Mouse (Mus musculus) lung, embryonic 14.5 days (tissue): ENCODE results near the gene Edn3. TPM values are rescaled to one million over a fixed set of nuclear protein-coding genes. Genes with fewer than 3 reads are reported as not detected.
A peak's percentile ranks its signal among the peaks of the same experiment; 100 is the strongest.

ENCODE experiments used
- ATAC-seq: fragments of 200-750 bp; cut with Nextera tagmentation; 2 replicates; pipeline ENCODE4 v1.8.0; 2017; ENCODE audit warnings: mild to moderate bottlenecking, moderate TSS enrichment, moderate library complexity; ENCODE audit not compliant: insufficient read depth
- DNase-seq: peaks from one replicate; pipeline ENCODE4 v3.0.0-alpha.2; 2015
- H3K27ac ChIP-seq: fragments of 300-500 bp; sonication (generic); 2 replicates; pipeline ENCODE4 v1.5.1; 2014; ENCODE audit warnings: low read depth, mild to moderate bottlenecking, moderate library complexity
- H3K27me3 ChIP-seq: fragments of 300-500 bp; sonication (generic); 2 replicates; pipeline ENCODE4 v1.6.1; 2014; ENCODE audit warnings: low read length, control low read depth; ENCODE audit not compliant: insufficient read depth
- H3K36me3 ChIP-seq: fragments of 300-500 bp; sonication (generic); 2 replicates; pipeline ENCODE4 v1.6.1; 2014; ENCODE audit warnings: control low read depth; ENCODE audit not compliant: insufficient read depth
- H3K4me1 ChIP-seq: fragments of 300-500 bp; sonication (generic); 2 replicates; pipeline ENCODE4 v1.6.1; 2014; ENCODE audit warnings: antibody characterized with exemption, control low read depth; ENCODE audit not compliant: insufficient read depth
- H3K4me2 ChIP-seq: fragments of 300-500 bp; sonication (generic); 2 replicates; pipeline ENCODE4 v1.6.1; 2014; ENCODE audit warnings: mild to moderate bottlenecking
- H3K4me3 ChIP-seq: fragments of 300-500 bp; sonication (generic); 2 replicates; pipeline ENCODE4 v1.5.1; 2014; ENCODE audit warnings: low read depth, low read length
- H3K9ac ChIP-seq: fragments of 300-500 bp; sonication (generic); 2 replicates; pipeline ENCODE4 v1.6.1; 2014
- H3K9me3 ChIP-seq: fragments of 300-500 bp; sonication (generic); 2 replicates; pipeline ENCODE4 v1.6.1; 2016; ENCODE audit warnings: low read depth, low read length, control low read depth
- CTCF ChIP-seq: IDR thresholded peaks from 2 replicates; pipeline ENCODE4 v1.5.1; 2016; ENCODE audit warnings: antibody characterized with exemption, low read depth
- WGBS: fragments of 180-500 bp; shearing (Covaris S2); extraction: QIAGEN DNeasy Blood & Tissue Kit; methylation state at CpG from one replicate; pipeline ENCODE4 v1.1.7; 2014; 5-methylcytosine and 5-hydroxymethylcytosine counted together
- polyA plus RNA-seq: library from polyadenylated mRNA; unstranded; fragments of >200 nt; fragmentation: Nextera tagmentation; extraction: Ambion mirVana; gene quantifications from 2 replicates; pipeline ENCODE4 v1.2.1, GENCODE M21; 2014

Edn3 gene
- polyA plus RNA-seq: 24.2 and 26.0 TPM in 2 replicates

- DNase-seq: peak; percentile 69
- peak; percentile 73 for ATAC-seq
- no peaks in the 10 kb centered on the region for H3K4me1 ChIP-seq
- 2% methylated on average over 47 of the region's 48 CpGs for WGBS
- H3K36me3 ChIP-seq: no peaks in the 10 kb centered on the region
- no peaks in the 10 kb centered on the region for H3K9me3 ChIP-seq
- peak within 1 kb of the TSS; percentile 56 for H3K4me3 ChIP-seq
- no peaks in the 10 kb centered on the region for H3K27me3 ChIP-seq
- peak within 1 kb of the TSS; percentile 70 for H3K27ac ChIP-seq
- peak within 1 kb of the TSS; percentile 72 for H3K9ac ChIP-seq
- peak within 1 kb of the TSS; percentile 95 for H3K4me2 ChIP-seq
- TF ChIP-seq CTCF: no peak
Measured at GRCm38 (mm10) chr2:174760479-174761121, at the start of gene Edn3. Gene Edn3, plus strand, starts transcription at chr2:174760619.

DNA sequence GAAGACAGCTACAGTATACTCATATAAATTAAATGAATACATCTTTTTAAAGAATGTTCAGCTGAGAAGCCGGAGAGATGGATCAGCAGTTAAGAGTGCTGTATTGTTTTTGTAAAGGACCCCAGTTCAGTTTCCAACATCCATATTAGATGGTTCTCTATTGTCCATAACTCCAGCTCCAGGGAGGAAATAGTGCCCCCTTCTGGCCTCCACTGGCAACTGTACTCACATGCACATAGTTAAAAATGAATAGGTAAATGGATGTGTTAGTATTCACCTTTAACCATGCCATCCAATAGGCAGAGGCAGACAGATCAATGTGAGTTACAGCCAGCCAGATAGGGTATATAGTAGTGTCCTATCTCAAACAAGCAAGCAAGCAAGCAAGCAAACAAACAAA lies 48.4 kb upstream of the Edn3 start:
- WGBS: 91% methylated on average over 1 of the region's 1 CpGs
- TF ChIP-seq CTCF: no peak
- Histone ChIP-seq H3K4me1 (no peaks in the 10 kb centered on the region), H3K9me3 (no peaks in the 10 kb centered on the region), H3K36me3 (no peaks in the 10 kb centered on the region), H3K9ac (no peak overlapping the region), H3K4me2 (no peak overlapping the region), H3K27me3 (no peaks in the 10 kb centered on the region), H3K4me3 (no peak overlapping the region), H3K27ac (no peak overlapping the region)
- ATAC-seq: no peak
- no peak for DNase-seq

- no peaks in the 10 kb centered on the region for H3K9me3 ChIP-seq
- TF ChIP-seq CTCF: no peak
- ATAC-seq: no peak
Measured at GRCm38 (mm10) chr2:174715938-174716337, 44.5 kb upstream of the Edn3 start.

DNA sequence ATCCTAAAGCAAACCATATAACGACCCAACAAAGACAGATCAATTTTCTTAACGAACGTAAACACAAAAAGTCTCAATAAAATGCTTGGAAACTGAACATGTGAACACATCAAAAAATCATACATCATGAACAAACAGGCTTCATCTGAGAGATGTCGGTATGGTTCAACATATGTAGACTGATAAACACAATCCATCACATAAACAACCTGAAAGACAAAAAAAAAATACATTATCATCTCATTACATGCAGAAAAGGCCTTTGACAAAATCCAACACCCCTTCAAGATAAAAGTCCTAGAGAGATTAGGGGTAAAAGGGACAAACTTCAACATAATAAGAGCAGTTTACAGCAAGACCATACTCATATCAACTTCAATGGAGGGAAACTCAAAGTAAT lies 42.6 kb upstream of the Edn3 start:
- H3K27ac ChIP-seq: no peak overlapping the region
- no peaks in the 10 kb centered on the region for H3K36me3 ChIP-seq
- H3K9me3 ChIP-seq: no peaks in the 10 kb centered on the region
- TF ChIP-seq CTCF: no peak
- no peak overlapping the region for H3K9ac ChIP-seq
- H3K27me3 ChIP-seq: no peaks in the 10 kb centered on the region
- H3K4me2 ChIP-seq: no peak overlapping the region
- DNase-seq: no peak
- no peaks in the 10 kb centered on the region for H3K4me1 ChIP-seq
- WGBS: 80% methylated on average over 4 of the region's 4 CpGs
- ATAC-seq: no peak
- no peak overlapping the region for H3K4me3 ChIP-seq

More at GRCm38 (mm10) chr2:174715938-174716337, 44.5 kb upstream of the Edn3 start:
- Histone ChIP-seq H3K27me3 (no peaks in the 10 kb centered on the region), H3K27ac (no peak overlapping the region), H3K9ac (no peak overlapping the region), H3K4me3 (no peak overlapping the region), H3K4me1 (no peaks in the 10 kb centered on the region), H3K36me3 (no peaks in the 10 kb centered on the region), H3K4me2 (no peak overlapping the region)
- no peak for DNase-seq

DNA sequence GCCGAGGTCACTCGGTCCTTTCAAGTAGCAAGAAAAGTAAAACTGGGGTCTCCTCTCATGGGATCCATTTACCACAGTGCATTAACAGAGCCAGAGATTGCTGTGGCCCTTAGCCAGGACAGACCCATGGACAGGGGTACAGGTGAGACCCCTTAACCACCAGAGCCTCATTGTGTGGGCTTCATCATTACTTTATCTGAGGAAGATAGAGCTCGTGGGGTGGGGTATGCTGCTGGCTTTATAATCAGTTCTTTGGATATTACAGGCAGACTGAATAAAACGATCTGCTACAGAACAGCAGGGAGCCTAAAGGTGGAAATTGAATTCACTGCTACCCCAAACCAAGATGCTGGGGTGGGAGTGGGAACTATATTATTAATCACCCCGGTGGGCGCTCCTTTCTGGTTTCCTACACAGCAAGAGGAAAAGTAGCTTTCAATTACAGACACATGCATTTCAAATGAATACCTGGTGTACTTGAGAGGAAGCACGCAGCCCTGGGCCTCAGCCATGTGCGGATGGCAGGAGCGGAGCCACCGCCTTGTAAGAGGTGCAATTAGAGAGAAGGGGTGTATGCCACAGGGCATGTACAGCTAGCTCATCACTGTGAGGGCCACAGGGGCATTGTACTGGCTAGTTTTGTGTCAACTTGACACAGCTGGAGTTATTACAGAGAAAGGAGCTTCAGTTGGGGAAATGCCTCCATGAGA lies 33.1 kb upstream of the Edn3 start:
- H3K4me3 ChIP-seq: no peak overlapping the region

GRCm38 (mm10) chr2:174731939-174732338 lies 28.5 kb upstream of the Edn3 start:
- no peak overlapping the region for H3K4me2 ChIP-seq
- H3K9ac ChIP-seq: no peak overlapping the region
- no peak for DNase-seq
- H3K27ac ChIP-seq: no peak overlapping the region
- H3K4me3 ChIP-seq: no peak overlapping the region
- no peaks in the 10 kb centered on the region for H3K36me3 ChIP-seq
- no peaks in the 10 kb centered on the region for H3K9me3 ChIP-seq
- WGBS: 61% methylated on average over 5 of the region's 5 CpGs
- H3K4me1 ChIP-seq: no peaks in the 10 kb centered on the region
- ATAC-seq: no peak
- H3K27me3 ChIP-seq: no peaks in the 10 kb centered on the region
- TF ChIP-seq CTCF: no peak

More for the DNA sequence above, 33.1 kb upstream of the Edn3 start:
- TF ChIP-seq CTCF: no peak
- Histone ChIP-seq H3K9me3 (no peaks in the 10 kb centered on the region), H3K9ac (no peak overlapping the region), H3K27ac (no peak overlapping the region), H3K4me1 (no peaks in the 10 kb centered on the region), H3K4me2 (no peak overlapping the region), H3K36me3 (no peaks in the 10 kb centered on the region), H3K27me3 (no peaks in the 10 kb centered on the region)
- ATAC-seq (no peak), DNase-seq (no peak)
- WGBS: 83% methylated on average over 10 of the region's 10 CpGs

GRCm38 (mm10) chr2:174735270-174735669 lies 25.1 kb upstream of the Edn3 start:
- 74% methylated on average over 1 of the region's 1 CpGs for WGBS
- no peaks in the 10 kb centered on the region for H3K36me3 ChIP-seq
- no peak overlapping the region for H3K4me3 ChIP-seq
- no peak overlapping the region for H3K4me2 ChIP-seq
- no peaks in the 10 kb centered on the region for H3K9me3 ChIP-seq
- no peaks in the 10 kb centered on the region for H3K4me1 ChIP-seq
- H3K9ac ChIP-seq: no peak overlapping the region
- DNase-seq: no peak
- TF ChIP-seq CTCF: no peak
- no peak overlapping the region for H3K27ac ChIP-seq
- ATAC-seq: no peak
- H3K27me3 ChIP-seq: no peaks in the 10 kb centered on the region
